In genomic region chr6:128034317-128035249, GRCm38 (mm10) we compare ENCODE assay signal across 8 mouse cellular contexts.
DNase-seq lines count a peak whose midpoint lies in the region; ATAC-seq and TF ChIP-seq lines count a peak whose summit lies in the region.

No protein-coding gene starts in this region.

- under 1% methylated on average over 80 of the region's 80 CpGs for WGBS in embryonic facial prominence, embryonic 12.5 days
- 2% methylated on average over 80 of the region's 80 CpGs for WGBS in lung, embryonic 14.5 days

- DNase-seq in CD8-positive naive resting alpha-beta T cell, adult 2 months (ENCODE audit: low read depth in 2 of 2, low spot score in 2 of 2): peak; percentile 32 to 51
- peak; percentile 56 for DNase-seq in adrenal gland, adult 8-10 months
- peak; percentile 68 to 69 for DNase-seq in heart, adult 9 months (ENCODE audit: low spot score in 2 of 2)
- DNase-seq in kidney, adult 8-10 months: peak; percentile 23 to 37
- DNase-seq in lung, embryonic 14.5 days: peak; percentile 92
- DNase-seq in retina, adult 2 months (ENCODE audit: low read depth, low spot score): peak; percentile 59
- DNase-seq in natural killer cell, adult 2 months (ENCODE audit: low spot score in 2 of 2): no peak

- peak overlapping the region; percentile 63 for H3K9ac ChIP-seq in embryonic facial prominence, embryonic 12.5 days
- H3K9ac ChIP-seq in lung, embryonic 14.5 days: peak overlapping the region; percentile 56

- no peaks in the 10 kb centered on the region for H3K9me3 ChIP-seq in embryonic facial prominence, embryonic 12.5 days
- H3K9me3 ChIP-seq in lung, embryonic 14.5 days (ENCODE audit: low read depth, low read length): no peaks in the 10 kb centered on the region

- H3K36me3 ChIP-seq in embryonic facial prominence, embryonic 12.5 days: no peaks in the 10 kb centered on the region
- H3K36me3 ChIP-seq in lung, embryonic 14.5 days (ENCODE audit: insufficient read depth): no peaks in the 10 kb centered on the region

- H3K4me3 ChIP-seq in embryonic facial prominence, embryonic 12.5 days: peak overlapping the region; percentile 51
- H3K4me3 ChIP-seq in lung, embryonic 14.5 days (ENCODE audit: low read depth, low read length): peak overlapping the region; percentile 45

- peak; percentile 79 for ATAC-seq in embryonic facial prominence, embryonic 12.5 days (ENCODE audit: insufficient number of reproducible peaks, insufficient read depth, low FRiP score, low TSS enrichment)
- peak; percentile 83 for ATAC-seq in lung, embryonic 14.5 days (ENCODE audit: insufficient read depth)

- peak overlapping the region; percentile 98 for H3K4me2 ChIP-seq in embryonic facial prominence, embryonic 12.5 days (replicated peaks)
- peak overlapping the region; percentile 92 for H3K4me2 ChIP-seq in lung, embryonic 14.5 days

- peak; percentile 47 for TF ChIP-seq CTCF in lung, embryonic 14.5 days (IDR thresholded peaks at IDR 0.05; ENCODE audit: low read depth)

- peak overlapping the region; percentile 69 for H3K27ac ChIP-seq in embryonic facial prominence, embryonic 12.5 days
- peak overlapping the region; percentile 76 for H3K27ac ChIP-seq in lung, embryonic 14.5 days (ENCODE audit: low read depth)

- peaks cover 55% of the 10 kb centered on the region for H3K4me1 ChIP-seq in embryonic facial prominence, embryonic 12.5 days
- peaks cover 15% of the 10 kb centered on the region; the same call in 1 of the 2 replicates for H3K4me1 ChIP-seq in lung, embryonic 14.5 days (ENCODE audit: insufficient read depth)

- peaks cover 16% of the 10 kb centered on the region for H3K27me3 ChIP-seq in embryonic facial prominence, embryonic 12.5 days
- 0 out of 2 replicates have a peak, but pooled peaks cover 3% of the 10 kb centered on the region for H3K27me3 ChIP-seq in lung, embryonic 14.5 days (ENCODE audit: insufficient read depth, low read length)

Comparison
In these comparisons a context has a peak if more than half of its experiments do, and no peak if none do; other contexts are left out.
1. DNase-seq: peak in CD8-positive naive resting alpha-beta T cell, adult 2 months (2 of 2), adrenal gland, adult 8-10 months (single experiment), heart, adult 9 months (2 of 2), kidney, adult 8-10 months (2 of 2), lung, embryonic 14.5 days (single experiment) and retina, adult 2 months (single experiment); none in natural killer cell, adult 2 months (0 of 2).